Mouse (Mus musculus): ENCODE data around the gene Tprg.

The Tprg gene

GRCm38 (mm10) chr16:25333279-25334219, 46.9 kb downstream of the Tprg start:
- DNase-seq (ENCODE audit: low spot score): peak; percentile 42

- peak; percentile 74 for DNase-seq (ENCODE audit: low spot score)
Observed at GRCm38 (mm10) chr16:25335058-25335703, 48.6 kb downstream of the Tprg start.

- peak; percentile 86 for DNase-seq (ENCODE audit: low spot score)
Observed at GRCm38 (mm10) chr16:25349626-25350025, 63.0 kb downstream of the Tprg start.

- DNase-seq (ENCODE audit: low spot score): no peak
Observed at GRCm38 (mm10) chr16:25367834-25368233, 81.2 kb downstream of the Tprg start.

- no peak for DNase-seq (ENCODE audit: low spot score)
Observed at GRCm38 (mm10) chr16:25369984-25370412, 83.4 kb downstream of the Tprg start.

- DNase-seq (ENCODE audit: low spot score): no peak
Observed at GRCm38 (mm10) chr16:25374121-25374520, 87.5 kb downstream of the Tprg start.

- peak; percentile 40 for DNase-seq (ENCODE audit: low spot score)
Observed at GRCm38 (mm10) chr16:25374775-25375174, 88.2 kb downstream of the Tprg start.

GRCm38 (mm10) chr16:25376720-25377373, 90.2 kb downstream of the Tprg start:
- DNase-seq (ENCODE audit: low spot score): peak; percentile 84

- no peak for DNase-seq (ENCODE audit: low spot score)
Observed at GRCm38 (mm10) chr16:25377695-25378094, 91.1 kb downstream of the Tprg start.

- no peak for DNase-seq (ENCODE audit: low spot score)
Observed at GRCm38 (mm10) chr16:25385498-25386192, 99.0 kb downstream of the Tprg start.

- DNase-seq (ENCODE audit: low spot score): no peak
Observed at GRCm38 (mm10) chr16:25394676-25395075, 108.1 kb downstream of the Tprg start.

- DNase-seq (ENCODE audit: low spot score): peak; percentile 58
Observed at GRCm38 (mm10) chr16:25404156-25404555, 117.5 kb downstream of the Tprg start.

GRCm38 (mm10) chr16:25407204-25407886, 120.7 kb downstream of the Tprg start:
- no peak for DNase-seq (ENCODE audit: low spot score)

GRCm38 (mm10) chr16:25408032-25408431, 121.4 kb downstream of the Tprg start:
- DNase-seq (ENCODE audit: low spot score): no peak

- no peak for DNase-seq (ENCODE audit: low spot score)
Observed at GRCm38 (mm10) chr16:25411307-25411706, 124.7 kb downstream of the Tprg start.

GRCm38 (mm10) chr16:25413885-25414284, 127.3 kb downstream of the Tprg start:
- no peak for DNase-seq (ENCODE audit: low spot score)

- DNase-seq (ENCODE audit: low spot score): no peak
Observed at GRCm38 (mm10) chr16:25415186-25415585, 128.6 kb downstream of the Tprg start.

- no peak for DNase-seq (ENCODE audit: low spot score)
Observed at GRCm38 (mm10) chr16:25417875-25418630, 131.4 kb downstream of the Tprg start.

- DNase-seq (ENCODE audit: low spot score): no peak
Observed at GRCm38 (mm10) chr16:25422997-25423396, 136.4 kb downstream of the Tprg start.

- no peak for DNase-seq (ENCODE audit: low spot score)
Observed at GRCm38 (mm10) chr16:25424001-25424400, 137.4 kb downstream of the Tprg start.

- DNase-seq (ENCODE audit: low spot score): no peak
Observed at GRCm38 (mm10) chr16:25424915-25425314, 138.3 kb downstream of the Tprg start.

Data from retina, embryonic 14.5 days (tissue).